Mouse (Mus musculus) adrenal gland, postnatal 10 days (tissue): ENCODE measurements at regions not wholly inside any gene's neighbourhood (a gene's known extent, or its start where the extent isn't known, plus 50 kb on each side); places are given as distances from the start of the nearest gene placed in this dataset.

Source experiments
- DNase-seq: peaks from one replicate; pipeline ENCODE4 v3.0.0; 2021; ENCODE audit warnings: mixed read lengths

GRCm38 (mm10) chr5:101120509-101121201 is 275.1 kb downstream of the Gpat3 start:
- DNase-seq: no peak

GRCm38 (mm10) chr5:101112151-101112769 is 266.7 kb downstream of the Gpat3 start:
- no peak for DNase-seq

GRCm38 (mm10) chr5:101111619-101112018 is 266.1 kb downstream of the Gpat3 start:
- no peak for DNase-seq

- DNase-seq: no peak
Measured at GRCm38 (mm10) chr5:101100975-101101699, 255.6 kb downstream of the Gpat3 start.

GRCm38 (mm10) chr5:101091027-101091598 is 245.6 kb downstream of the Gpat3 start:
- no peak for DNase-seq

GRCm38 (mm10) chr5:101090415-101091026 is 245.0 kb downstream of the Gpat3 start:
- DNase-seq: no peak

- no peak for DNase-seq
Measured at GRCm38 (mm10) chr5:101085199-101085598, 239.7 kb downstream of the Gpat3 start.

GRCm38 (mm10) chr5:101082611-101083010 is 237.1 kb downstream of the Gpat3 start:
- DNase-seq: no peak

GRCm38 (mm10) chr5:101064308-101064707 is 218.8 kb downstream of the Gpat3 start:
- no peak for DNase-seq

GRCm38 (mm10) chr5:101063254-101063653 is 217.7 kb downstream of the Gpat3 start:
- DNase-seq: no peak

GRCm38 (mm10) chr5:101051591-101051990 is 206.1 kb downstream of the Gpat3 start:
- DNase-seq: no peak

GRCm38 (mm10) chr5:101040488-101040887 is 195.0 kb downstream of the Gpat3 start:
- no peak for DNase-seq

GRCm38 (mm10) chr5:101032968-101033367 is 187.5 kb downstream of the Gpat3 start:
- DNase-seq: no peak

GRCm38 (mm10) chr5:101032147-101032900 is 186.8 kb downstream of the Gpat3 start:
- no peak for DNase-seq

- no peak for DNase-seq
Measured at GRCm38 (mm10) chr5:101024796-101025195, 179.3 kb downstream of the Gpat3 start.

- no peak for DNase-seq
Measured at GRCm38 (mm10) chr5:101023784-101024183, 178.3 kb downstream of the Gpat3 start.

- DNase-seq: peak; percentile 81
Measured at GRCm38 (mm10) chr5:101020784-101021183, 175.3 kb downstream of the Gpat3 start.

GRCm38 (mm10) chr5:101013844-101014243 is 168.3 kb downstream of the Gpat3 start:
- DNase-seq: no peak

- DNase-seq: no peak
Measured at GRCm38 (mm10) chr5:101005216-101005615, 159.7 kb downstream of the Gpat3 start.

- no peak for DNase-seq
Measured at GRCm38 (mm10) chr5:101000436-101000835, 154.9 kb downstream of the Gpat3 start.

GRCm38 (mm10) chr5:100992365-100992764 is 146.9 kb downstream of the Gpat3 start:
- DNase-seq: no peak

- DNase-seq: peak; percentile 64
Measured at GRCm38 (mm10) chr5:100991626-100992025, 146.1 kb downstream of the Gpat3 start.
